Mouse (Mus musculus): Measurements from ENCODE around the gene Tmem184c. TPM values are rescaled to one million over a fixed set of nuclear protein-coding genes. Genes with fewer than 3 reads are reported as not detected.

Tmem184c gene
- polyA plus RNA-seq (2016; fragmentation: Nextera tagmentation; extraction: Ambion mirVana), result 32.7 and 34.5 TPM in 2 replicates

DNA sequence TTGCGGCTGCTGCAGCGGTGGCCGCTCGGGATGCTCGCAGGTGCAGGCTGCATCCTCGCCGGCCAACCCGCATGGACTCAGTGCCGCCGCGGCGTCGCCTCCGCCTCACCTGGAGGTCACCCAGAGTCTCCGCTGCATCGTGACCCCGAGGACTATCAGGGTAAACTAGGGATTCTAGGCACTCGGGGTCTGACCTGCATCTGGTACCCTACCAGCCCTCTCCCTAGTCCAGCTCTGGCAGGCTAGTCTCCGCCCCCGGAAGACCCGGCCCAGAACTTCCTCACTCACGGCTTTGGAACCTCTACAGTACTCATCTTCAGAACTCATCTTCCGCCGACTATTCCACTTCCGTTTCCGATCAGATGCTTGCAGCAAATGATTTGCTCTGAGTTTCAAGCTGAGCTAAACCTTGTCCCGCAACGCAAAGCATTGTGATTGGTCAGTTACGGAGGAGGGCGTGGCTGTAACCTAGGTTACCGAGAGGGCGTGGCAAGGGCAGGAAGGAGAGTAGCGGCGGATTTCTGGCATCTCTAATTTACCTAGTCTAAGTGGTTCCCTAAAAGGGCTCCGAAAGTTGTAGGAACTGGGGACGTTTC lies at the start of gene Tmem184c:
Gene Tmem184c, minus strand, starts transcription at position 325 of the 596 bp plus-strand sequence.
- DNase-seq (ENCODE audit: low spot score), result peak; percentile 98
- no peaks in the 10 kb centered on the region for H3K27me3 ChIP-seq (ENCODE audit: low read depth, poor library complexity, severe bottlenecking)
- H3K4me1 ChIP-seq, result peaks cover 4% of the 10 kb centered on the region; the same call in 1 of the 2 replicates
- WGBS, result under 1% methylated on average over 36 of the region's 36 CpGs
- peak within 1 kb of the TSS; percentile 81 for H3K27ac ChIP-seq
- no peaks in the 10 kb centered on the region for H3K9me3 ChIP-seq (replicated peaks)
- H3K36me3 ChIP-seq, result peaks cover 5% of the 10 kb centered on the region
- peak within 1 kb of the TSS; percentile 83 for H3K4me3 ChIP-seq

DNA sequence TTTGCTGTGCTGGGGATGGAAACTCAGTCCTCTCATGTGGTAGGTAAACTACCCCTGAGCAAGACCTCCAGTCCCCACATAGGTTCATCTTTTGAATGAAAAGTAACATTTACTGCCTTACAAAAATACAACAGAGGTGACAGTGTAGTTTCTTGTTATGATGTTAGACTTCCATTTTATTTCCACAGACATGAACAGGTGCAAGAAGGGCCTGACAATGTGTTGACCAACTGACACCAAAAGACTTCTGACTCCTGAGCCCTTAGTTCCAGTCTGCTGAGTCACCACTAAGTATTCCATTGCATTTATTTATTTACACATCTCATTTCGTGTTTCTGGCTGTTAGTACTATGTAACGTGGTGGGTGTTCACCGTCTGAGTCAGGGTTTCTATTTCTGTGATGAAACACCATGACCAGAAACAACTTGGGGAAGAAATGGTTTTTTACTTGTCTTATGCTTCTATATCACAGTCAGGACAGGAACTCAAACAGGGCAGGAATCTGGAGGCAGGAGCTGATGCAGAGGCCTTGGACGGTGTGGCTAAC lies 49.1 kb upstream of the Tmem184c start:
- H3K27ac ChIP-seq, result no peak overlapping the region
- H3K9me3 ChIP-seq (replicated peaks), result no peaks in the 10 kb centered on the region
- H3K27me3 ChIP-seq (ENCODE audit: low read depth, poor library complexity, severe bottlenecking), result no peaks in the 10 kb centered on the region
- no peak overlapping the region for H3K4me3 ChIP-seq
- DNase-seq (ENCODE audit: low spot score), result no peak
- peaks cover 28% of the 10 kb centered on the region for H3K36me3 ChIP-seq
- no peaks in the 10 kb centered on the region for H3K4me1 ChIP-seq
- WGBS, result 89% methylated on average over 4 of the region's 4 CpGs

DNA sequence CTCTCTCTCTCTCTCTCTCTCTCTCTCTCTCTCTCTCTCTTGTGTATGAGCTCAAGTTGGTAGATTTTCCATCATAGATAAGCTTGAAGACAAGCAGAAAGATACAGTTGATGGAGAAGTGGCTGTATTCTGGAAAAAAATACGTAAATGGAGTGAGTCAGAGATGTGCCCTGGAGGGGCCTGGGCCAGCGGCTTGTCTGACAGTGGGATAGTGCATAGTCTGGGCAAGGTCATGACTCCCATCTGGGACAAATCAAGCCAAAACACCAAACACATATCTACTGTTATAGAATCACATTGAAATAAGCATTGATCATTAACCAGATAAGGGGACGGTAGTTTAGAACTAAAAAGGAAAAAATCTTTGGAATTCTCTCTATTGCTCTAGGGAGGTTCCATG lies 47.9 kb upstream of the Tmem184c start:
- no peaks in the 10 kb centered on the region for H3K9me3 ChIP-seq (replicated peaks)
- H3K36me3 ChIP-seq, result peaks cover 16% of the 10 kb centered on the region
- 49% methylated on average over 3 of the region's 3 CpGs for WGBS
- H3K27ac ChIP-seq, result no peak overlapping the region
- H3K27me3 ChIP-seq (ENCODE audit: low read depth, poor library complexity, severe bottlenecking), result no peaks in the 10 kb centered on the region
- H3K4me3 ChIP-seq, result no peak overlapping the region
- peak; percentile 24 for DNase-seq (ENCODE audit: low spot score)
- H3K4me1 ChIP-seq, result no peaks in the 10 kb centered on the region

DNA sequence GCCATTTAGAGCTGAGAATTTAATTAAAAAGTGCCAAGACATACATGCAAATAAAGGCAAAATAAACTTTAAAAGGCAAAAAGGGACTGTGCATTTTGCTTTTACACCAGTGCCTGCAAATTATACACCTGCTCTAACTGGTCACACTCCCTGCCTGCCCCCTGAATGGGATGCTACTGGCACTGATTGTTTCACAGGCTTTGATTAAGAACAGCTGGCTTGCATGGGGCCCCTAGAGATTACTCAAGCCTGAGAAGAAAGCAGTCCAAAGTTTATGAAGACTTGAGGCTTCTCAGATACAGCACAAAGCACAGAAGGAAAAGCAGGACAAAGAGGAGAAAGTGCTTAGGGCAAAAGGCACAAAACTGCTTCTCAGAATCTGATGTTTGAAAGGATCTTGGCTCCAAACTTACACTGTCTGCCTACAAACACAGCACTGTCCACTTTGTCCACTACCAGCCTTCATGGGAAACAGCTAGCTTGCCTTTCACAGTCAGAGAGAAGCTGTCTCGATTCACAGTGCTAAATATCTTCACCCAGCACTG lies 40.2 kb upstream of the Tmem184c start:
- Histone ChIP-seq H3K27me3 (ENCODE audit: low read depth, poor library complexity, severe bottlenecking) (no peaks in the 10 kb centered on the region), H3K36me3 (no peaks in the 10 kb centered on the region), H3K9me3 (replicated peaks) (no peaks in the 10 kb centered on the region), H3K4me1 (peaks cover 5% of the 10 kb centered on the region; the same call in 1 of the 2 replicates), H3K4me3 (no peak overlapping the region), H3K27ac (no peak overlapping the region)
- DNase-seq (ENCODE audit: low spot score), result peak; percentile 27
- 76% methylated on average over 1 of the region's 1 CpGs for WGBS

DNA sequence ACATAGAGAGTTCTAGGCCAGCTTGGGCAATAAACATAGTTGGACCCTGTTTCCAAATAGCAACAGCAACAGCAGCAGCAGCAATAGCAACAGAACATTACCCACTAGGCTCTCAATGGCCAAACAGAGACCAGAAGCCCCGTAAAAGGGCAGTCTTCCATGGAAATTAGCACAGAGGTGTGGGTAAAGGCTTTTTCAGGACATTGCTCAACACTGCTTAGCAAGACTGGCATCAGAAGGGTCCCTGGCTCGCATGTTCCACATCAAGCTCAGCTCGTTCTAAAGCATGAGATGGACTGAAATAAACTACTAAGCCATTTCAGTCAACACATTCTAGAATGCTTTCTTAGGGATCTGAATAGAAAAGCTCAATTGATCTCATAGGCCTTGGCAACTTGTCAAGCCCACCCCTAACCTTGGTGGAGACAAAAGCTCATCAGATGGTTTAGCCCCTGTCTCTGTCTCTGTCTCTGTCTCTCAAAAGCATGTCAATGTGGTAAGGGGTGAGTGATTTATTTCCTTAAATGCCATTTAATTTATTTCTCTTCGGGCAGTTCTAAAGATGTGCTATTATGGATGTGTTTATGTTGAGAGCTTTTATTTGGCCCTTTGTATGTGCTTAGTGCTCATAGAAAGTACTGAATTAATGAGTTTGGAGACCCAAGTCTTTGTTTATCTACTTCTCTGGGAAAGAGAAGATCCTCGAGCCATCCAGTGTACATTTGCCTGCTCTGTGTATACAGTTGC lies 29.8 kb upstream of the Tmem184c start:
- H3K4me3 ChIP-seq, result no peak overlapping the region
- no peaks in the 10 kb centered on the region for H3K4me1 ChIP-seq
- no peaks in the 10 kb centered on the region for H3K27me3 ChIP-seq (ENCODE audit: low read depth, poor library complexity, severe bottlenecking)
- H3K27ac ChIP-seq, result no peak overlapping the region
- 77% methylated on average over 5 of the region's 5 CpGs for WGBS
- no peaks in the 10 kb centered on the region for H3K36me3 ChIP-seq
- no peaks in the 10 kb centered on the region for H3K9me3 ChIP-seq (replicated peaks)
- DNase-seq (ENCODE audit: low spot score), result no peak

DNA sequence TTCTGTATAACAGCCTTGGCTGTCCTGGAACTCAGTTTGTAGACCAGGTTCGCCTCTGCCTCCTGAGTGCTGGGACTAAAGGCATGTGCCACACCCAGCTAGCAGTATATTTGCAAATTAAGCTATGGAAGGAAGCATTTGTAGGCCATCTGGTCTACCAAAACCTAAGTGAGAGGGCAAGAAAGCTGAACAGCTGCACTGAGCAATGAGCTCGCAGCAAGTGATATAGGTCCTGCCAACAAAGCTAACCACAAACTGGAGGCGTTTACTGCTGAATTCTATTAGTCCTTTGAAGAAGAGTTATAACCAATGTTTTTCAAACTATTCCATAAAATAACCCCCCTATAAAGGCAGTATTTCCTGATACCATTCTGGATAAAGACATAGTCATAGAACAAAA lies 27.1 kb upstream of the Tmem184c start:
- Histone ChIP-seq H3K27ac (no peak overlapping the region), H3K9me3 (replicated peaks) (no peaks in the 10 kb centered on the region), H3K36me3 (no peaks in the 10 kb centered on the region), H3K27me3 (ENCODE audit: low read depth, poor library complexity, severe bottlenecking) (no peaks in the 10 kb centered on the region), H3K4me1 (peaks cover 14% of the 10 kb centered on the region), H3K4me3 (no peak overlapping the region)
- DNase-seq (ENCODE audit: low spot score), result no peak
- 86% methylated on average over 3 of the region's 3 CpGs for WGBS

DNA sequence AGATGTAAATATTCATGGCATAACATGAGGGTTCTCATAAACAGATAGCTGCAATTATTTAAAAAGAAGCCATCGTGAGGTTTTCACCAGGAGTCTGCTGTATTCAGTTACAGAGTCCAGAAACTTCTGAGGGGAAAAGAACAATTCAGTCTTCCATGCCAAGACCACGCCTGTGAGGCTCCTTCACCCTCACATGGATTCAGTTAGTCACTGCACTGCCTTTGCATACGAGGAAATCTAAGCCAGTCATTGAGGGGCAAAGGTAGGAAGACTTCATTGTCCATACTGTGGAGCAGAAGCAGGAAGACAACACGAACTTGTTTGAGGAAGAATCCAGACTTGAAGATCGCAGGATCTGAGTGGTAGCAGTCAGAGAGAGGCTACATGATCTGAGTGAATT lies 23.5 kb upstream of the Tmem184c start:
- Histone ChIP-seq H3K4me3 (no peak overlapping the region), H3K4me1 (peaks cover 33% of the 10 kb centered on the region), H3K36me3 (no peaks in the 10 kb centered on the region), H3K9me3 (replicated peaks) (no peaks in the 10 kb centered on the region), H3K27me3 (ENCODE audit: low read depth, poor library complexity, severe bottlenecking) (no peaks in the 10 kb centered on the region), H3K27ac (peak overlapping the region; percentile 50; the same call in 1 of the 2 replicates)
- no peak for DNase-seq (ENCODE audit: low spot score)
- 78% methylated on average over 5 of the region's 5 CpGs for WGBS

DNA sequence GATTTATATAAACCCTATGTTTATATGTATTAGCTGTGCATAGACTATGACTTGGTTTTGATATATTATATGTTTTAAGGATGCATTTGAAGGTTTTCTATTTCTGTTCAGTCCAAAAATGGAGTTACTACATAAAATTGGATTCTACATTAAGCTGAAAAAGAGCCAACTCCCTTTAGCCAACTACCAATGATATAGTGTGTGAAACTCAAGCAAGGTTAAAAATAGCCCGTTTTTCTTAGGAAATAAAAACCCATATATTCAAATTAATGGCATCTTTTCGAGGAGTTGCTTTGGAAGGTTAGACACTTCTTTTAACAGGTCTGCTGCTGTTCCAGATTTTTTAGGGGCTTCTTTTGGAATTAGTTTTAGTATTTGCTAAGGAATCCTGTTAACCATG lies 22.7 kb upstream of the Tmem184c start:
- no peak for DNase-seq (ENCODE audit: low spot score)
- WGBS, result 85% methylated on average over 2 of the region's 2 CpGs
- Histone ChIP-seq H3K27me3 (ENCODE audit: low read depth, poor library complexity, severe bottlenecking) (no peaks in the 10 kb centered on the region), H3K9me3 (replicated peaks) (no peaks in the 10 kb centered on the region), H3K36me3 (no peaks in the 10 kb centered on the region), H3K27ac (no peak overlapping the region), H3K4me3 (no peak overlapping the region), H3K4me1 (peaks cover 33% of the 10 kb centered on the region)

DNA sequence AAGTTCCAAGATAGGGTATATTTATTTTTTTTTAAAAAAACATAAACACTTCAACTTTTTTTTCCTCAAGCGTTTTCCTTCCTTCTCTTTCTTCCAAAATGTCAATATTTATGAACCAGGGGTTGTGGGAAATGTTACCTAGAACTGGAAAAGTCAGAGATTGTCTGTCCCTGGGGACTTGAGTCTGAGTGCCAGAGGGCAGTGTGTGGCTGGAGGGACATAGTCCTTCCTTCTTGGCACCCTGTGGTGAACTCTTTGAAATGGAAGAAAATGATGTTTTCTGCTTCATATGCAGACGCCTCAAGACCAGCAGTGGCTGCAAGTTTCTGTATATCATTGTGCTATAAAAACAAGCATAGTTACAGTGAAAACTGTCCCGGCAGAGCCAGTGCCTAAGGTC lies 20.2 kb upstream of the Tmem184c start:
- H3K27ac ChIP-seq, result peak overlapping the region; percentile 76
- no peaks in the 10 kb centered on the region for H3K36me3 ChIP-seq
- DNase-seq (ENCODE audit: low spot score), result no peak
- no peaks in the 10 kb centered on the region for H3K27me3 ChIP-seq (ENCODE audit: low read depth, poor library complexity, severe bottlenecking)
- H3K4me3 ChIP-seq, result no peak overlapping the region
- 52% methylated on average over 3 of the region's 3 CpGs for WGBS
- H3K9me3 ChIP-seq (replicated peaks), result no peaks in the 10 kb centered on the region
- H3K4me1 ChIP-seq, result peaks cover 37% of the 10 kb centered on the region

DNA sequence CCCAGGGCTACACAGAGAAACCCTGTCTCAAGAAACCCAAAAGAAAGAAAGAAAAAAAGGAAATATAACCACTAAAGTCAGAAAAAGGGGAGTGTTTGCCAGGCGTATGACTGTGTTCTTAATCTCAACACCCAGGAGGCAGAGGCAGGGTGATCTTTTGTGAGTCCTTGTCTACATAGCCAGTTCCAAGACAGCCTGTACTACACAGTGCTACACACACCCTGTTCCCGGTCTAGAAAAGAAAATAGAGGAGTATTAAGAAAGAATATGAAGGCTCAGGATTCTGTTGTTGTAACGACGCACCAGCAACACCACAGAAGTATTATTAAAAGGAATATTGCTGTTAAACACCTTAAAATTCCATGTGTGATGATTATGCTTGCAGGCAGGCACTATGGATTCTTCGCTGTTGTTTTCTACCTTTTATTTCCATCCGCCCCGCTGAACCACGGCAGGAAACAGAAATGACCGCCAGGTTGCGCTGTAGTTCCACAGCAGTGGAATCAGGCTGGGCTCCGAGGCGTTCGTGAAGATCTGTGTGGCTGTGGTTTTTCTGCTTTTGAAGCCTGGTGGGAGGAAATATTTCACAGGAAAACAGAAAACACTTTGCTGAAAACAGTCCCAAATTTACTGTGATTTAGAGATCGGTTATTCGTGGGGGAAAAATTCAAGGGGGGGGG lies 19.5 kb upstream of the Tmem184c start:
- peaks cover 35% of the 10 kb centered on the region for H3K4me1 ChIP-seq
- WGBS, result 21% methylated on average over 15 of the region's 15 CpGs
- H3K27ac ChIP-seq, result peak overlapping the region; percentile 76
- H3K36me3 ChIP-seq, result no peaks in the 10 kb centered on the region
- no peaks in the 10 kb centered on the region for H3K27me3 ChIP-seq (ENCODE audit: low read depth, poor library complexity, severe bottlenecking)
- H3K9me3 ChIP-seq (replicated peaks), result no peaks in the 10 kb centered on the region
- H3K4me3 ChIP-seq, result no peak overlapping the region
- DNase-seq (ENCODE audit: low spot score), result peak; percentile 92

DNA sequence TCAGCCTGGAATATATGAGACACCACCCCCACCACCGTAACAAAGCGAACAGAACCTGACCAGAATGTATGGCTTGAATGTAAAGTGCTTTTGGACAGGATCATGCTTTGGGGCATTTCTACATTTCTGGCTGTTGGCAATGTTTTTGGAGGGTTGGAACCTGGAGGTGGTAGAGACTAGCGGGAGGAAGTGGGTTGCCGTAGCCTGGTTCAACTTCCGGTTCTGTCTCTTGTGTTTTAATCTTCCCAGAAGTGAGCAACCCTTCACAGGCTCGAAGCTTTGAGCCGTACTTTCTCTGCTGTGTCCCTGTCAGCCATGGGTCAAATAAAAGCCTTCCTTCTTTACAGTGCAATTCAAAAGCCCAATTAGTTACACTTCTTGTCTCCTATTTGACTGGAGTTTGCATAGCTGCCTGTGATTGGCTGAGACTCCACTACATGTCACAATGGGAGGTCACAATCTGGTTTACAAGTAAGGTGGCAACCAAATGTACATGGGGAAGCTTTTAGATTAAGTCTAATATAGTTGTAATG lies 13.2 kb upstream of the Tmem184c start:
- no peaks in the 10 kb centered on the region for H3K9me3 ChIP-seq (replicated peaks)
- H3K36me3 ChIP-seq, result no peaks in the 10 kb centered on the region
- no peak overlapping the region for H3K4me3 ChIP-seq
- H3K27me3 ChIP-seq (ENCODE audit: low read depth, poor library complexity, severe bottlenecking), result no peaks in the 10 kb centered on the region
- WGBS, result 94% methylated on average over 7 of the region's 7 CpGs
- H3K4me1 ChIP-seq, result peaks cover 4% of the 10 kb centered on the region
- DNase-seq (ENCODE audit: low spot score), result no peak
- H3K27ac ChIP-seq, result no peak overlapping the region

DNA sequence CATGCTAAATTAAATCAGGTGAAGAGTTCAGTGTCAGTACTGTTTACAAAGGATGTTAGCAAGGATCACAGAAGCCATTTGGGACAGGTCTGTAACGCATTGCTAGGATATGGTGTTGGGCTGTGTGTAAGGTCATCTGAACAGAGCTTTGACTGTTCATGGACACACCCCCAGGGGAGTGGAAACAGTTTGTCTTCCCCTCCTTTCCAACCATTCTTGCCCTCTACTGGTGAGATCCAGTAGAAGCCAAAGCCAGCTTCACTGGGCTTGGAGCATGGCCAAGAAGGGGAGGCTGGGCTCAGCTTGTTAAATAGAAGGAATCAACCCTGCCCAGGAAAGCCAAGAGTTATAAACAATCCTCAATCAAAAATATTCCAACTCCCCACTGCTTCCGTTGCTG lies 7.4 kb upstream of the Tmem184c start:
- Histone ChIP-seq H3K9me3 (replicated peaks) (no peaks in the 10 kb centered on the region), H3K27me3 (ENCODE audit: low read depth, poor library complexity, severe bottlenecking) (no peaks in the 10 kb centered on the region), H3K4me1 (peaks cover 4% of the 10 kb centered on the region; the same call in 1 of the 2 replicates), H3K27ac (no peak overlapping the region), H3K36me3 (no peaks in the 10 kb centered on the region), H3K4me3 (no peak overlapping the region)
- 72% methylated on average over 2 of the region's 2 CpGs for WGBS
- DNase-seq (ENCODE audit: low spot score), result no peak
